Mouse (Mus musculus) CH12.LX (cell line): ENCODE measurements around the gene Kat8. TPM values are rescaled to one million over a fixed set of nuclear protein-coding genes. Genes with fewer than 3 reads are reported as not detected.

Experiments used
- DNase-seq: peaks from one replicate; pipeline ENCODE4 v3.0.0-alpha.2; 2013; ENCODE audit errors: extremely low read depth
- H3K27ac ChIP-seq: 2 replicates; pipeline ENCODE4 v1.5.1; 2012; ENCODE audit warnings: low read depth, mild to moderate bottlenecking, control low read depth, moderate library complexity; ENCODE audit not compliant: insufficient read depth
- H3K27me3 ChIP-seq: replicated peaks from 2 replicates; pipeline ENCODE3; 2012; ENCODE audit warnings: inconsistent platforms
- H3K36me3 ChIP-seq, 2 experiments: replicated peaks in 1 of 2; 2 replicates each; pipeline versions ENCODE3 to v1.6.1; 2012; ENCODE audit warnings: inconsistent platforms in 1 of 2, low read length in 1 of 2, mild to moderate bottlenecking in 1 of 2, mixed read lengths in 1 of 2, moderate library complexity in 1 of 2; ENCODE audit not compliant: control insufficient read depth in 1 of 2, insufficient read depth in 1 of 2
- H3K4me1 ChIP-seq, 2 experiments: 2 replicates each; pipeline ENCODE4 v1.6.1; 2012; ENCODE audit warnings: inconsistent platforms in 1 of 2, moderate library complexity in 1 of 2; ENCODE audit not compliant: insufficient read depth in 2 of 2, control insufficient read depth in 1 of 2
- H3K4me2 ChIP-seq: 2 replicates; pipeline ENCODE4 v1.6.1; 2012; ENCODE audit warnings: low read depth, mild to moderate bottlenecking, control low read depth; ENCODE audit not compliant: poor library complexity, insufficient read depth, severe bottlenecking
- H3K4me3 ChIP-seq, 3 experiments: fragments of 150-350 bp in 1 of 3; sonication (generic) in 1 of 3; replicated peaks in 1 of 3; 2 replicates each; pipeline versions ENCODE3 to v1.5.1; 2011 to 2012; ENCODE audit warnings: low read depth in 2 of 3, low read length in 2 of 3, mild to moderate bottlenecking in 2 of 3, moderate library complexity in 2 of 3, control low read depth in 1 of 3, improper control_type of control experiment in 1 of 3, inconsistent platforms in 1 of 3, mixed read lengths in 1 of 3; ENCODE audit not compliant: poor library complexity in 1 of 3
- H3K79me2 ChIP-seq: replicated peaks from 2 replicates; pipeline ENCODE4 v1.6.1; 2012; ENCODE audit warnings: mild to moderate bottlenecking, moderate library complexity; ENCODE audit not compliant: control insufficient read depth, poor library complexity, insufficient read depth, severe bottlenecking; ENCODE audit errors: extremely low read depth
- H3K9ac ChIP-seq: 2 replicates; pipeline ENCODE4 v1.6.1; 2012; ENCODE audit warnings: low read depth, mild to moderate bottlenecking, control low read depth, moderate library complexity; ENCODE audit not compliant: insufficient read depth
- H3K9me3 ChIP-seq: replicated peaks from 2 replicates; pipeline ENCODE3; 2012; ENCODE audit warnings: low read length, inconsistent platforms, mixed read lengths
- CTCF ChIP-seq, 2 experiments: IDR thresholded peaks in 1 of 2; conservative IDR thresholded peaks in 1 of 2; 2 replicates each; pipeline ENCODE4 v1.5.1; 2011 to 2012; ENCODE audit warnings: low read depth in 2 of 2, low read length in 2 of 2, improper control_type of control experiment in 1 of 2, inconsistent platforms in 1 of 2, mild to moderate bottlenecking in 1 of 2, moderate library complexity in 1 of 2
- ELF1 ChIP-seq: IDR thresholded peaks from 2 replicates; pipeline ENCODE4 v1.6.1; 2014; ENCODE audit warnings: low read depth, mild to moderate bottlenecking, inconsistent platforms, low read length, improper control_type of control experiment
- ETS1 ChIP-seq: conservative IDR thresholded peaks from 2 replicates; pipeline ENCODE4 v1.6.1; 2012; ENCODE audit warnings: low read depth, mild to moderate bottlenecking, inconsistent platforms, low read length, improper control_type of control experiment, moderate library complexity
- GABPA ChIP-seq: IDR thresholded peaks from 2 replicates; pipeline ENCODE4 v1.6.1; 2012; ENCODE audit warnings: low read depth, low read length, improper control_type of control experiment, inconsistent platforms; ENCODE audit not compliant: insufficient replicate concordance
- HCFC1 ChIP-seq: IDR thresholded peaks from 2 replicates; pipeline ENCODE4 v1.6.1; 2012; ENCODE audit warnings: low read depth, mild to moderate bottlenecking, inconsistent platforms, low read length, improper control_type of control experiment
- KAT2A ChIP-seq: IDR thresholded peaks from 2 replicates; pipeline ENCODE4 v1.6.1; 2012; ENCODE audit warnings: low read length, improper control_type of control experiment, inconsistent platforms; ENCODE audit not compliant: insufficient replicate concordance
- MAFK ChIP-seq: IDR thresholded peaks from 2 replicates; pipeline ENCODE4 v1.6.1; 2011; ENCODE audit warnings: low read length, improper control_type of control experiment; ENCODE audit not compliant: insufficient replicate concordance
- MAX ChIP-seq: IDR thresholded peaks from 2 replicates; pipeline ENCODE4 v1.6.1; 2011; ENCODE audit warnings: low read length, improper control_type of control experiment
- MAZ ChIP-seq: IDR thresholded peaks from 2 replicates; pipeline ENCODE4 v1.6.1; 2012; ENCODE audit warnings: low read depth, mild to moderate bottlenecking, inconsistent platforms, low read length, improper control_type of control experiment, moderate library complexity
- MEF2A ChIP-seq: IDR thresholded peaks from 2 replicates; pipeline ENCODE4 v1.6.1; 2014; ENCODE audit warnings: low read depth, mild to moderate bottlenecking, inconsistent platforms, low read length, improper control_type of control experiment, borderline replicate concordance
- MYC ChIP-seq: IDR thresholded peaks from 2 replicates; pipeline ENCODE4 v1.6.1; 2011; ENCODE audit warnings: low read depth, mild to moderate bottlenecking, improper control_type of control experiment, low read length
- NELFE ChIP-seq: IDR thresholded peaks from 2 replicates; pipeline ENCODE4 v1.6.1; 2011; ENCODE audit warnings: low read depth, low read length, improper control_type of control experiment
- POLR2A ChIP-seq: IDR thresholded peaks from 2 replicates; pipeline ENCODE4 v1.6.1; 2011; ENCODE audit warnings: low read depth, mild to moderate bottlenecking, improper control_type of control experiment, low read length
- POLR2AphosphoS2 ChIP-seq: IDR thresholded peaks from 2 replicates; pipeline ENCODE4 v1.6.1; 2011; ENCODE audit warnings: low read depth, low read length, improper control_type of control experiment
- RAD21 ChIP-seq: IDR thresholded peaks from 2 replicates; pipeline ENCODE4 v1.6.1; 2011; ENCODE audit warnings: low read depth, mild to moderate bottlenecking, low read length, improper control_type of control experiment, moderate library complexity
- SMC3 ChIP-seq: IDR thresholded peaks from 2 replicates; pipeline ENCODE4 v1.6.1; 2011; ENCODE audit warnings: low read depth, low read length, improper control_type of control experiment
- TBP ChIP-seq: conservative IDR thresholded peaks from 2 replicates; pipeline ENCODE4 v1.6.1; 2011; ENCODE audit warnings: low read depth, low read length, improper control_type of control experiment
- UBTF ChIP-seq: IDR thresholded peaks from 2 replicates; pipeline ENCODE4 v1.6.1; 2012; ENCODE audit warnings: low read depth, mild to moderate bottlenecking, inconsistent platforms, low read length, improper control_type of control experiment, moderate library complexity
- ZKSCAN1 ChIP-seq: IDR thresholded peaks from 2 replicates; pipeline ENCODE4 v1.6.1; 2012; ENCODE audit warnings: low read depth, inconsistent platforms, low read length, improper control_type of control experiment, borderline replicate concordance
- ZNF384 ChIP-seq: IDR thresholded peaks from 2 replicates; pipeline ENCODE4 v1.6.1; 2012; ENCODE audit warnings: low read depth, low read length, improper control_type of control experiment, inconsistent platforms
- dilution Hi-C: fragments of 300-500 bp; cut with MboI; formaldehyde crosslinking; loops from 2 replicates; pipeline ENCODE4 v1.14.3; 2020; ENCODE audit warnings: low sequenced_read_pairs; ENCODE audit not compliant: extremely low pct_unique_long_range_greater_than_20kb, extremely low pct_ligation_motif_present
- in situ Hi-C: fragments of 300-500 bp; cut with MboI; formaldehyde crosslinking; loops from 3 replicates; pipeline ENCODE4 v1.14.3; 2019; ENCODE audit warnings: low sequenced_read_pairs, low pct_ligation_motif_present, low pct_unique_long_range_greater_than_20kb, mixed read lengths
- polyA plus RNA-seq: library from polyadenylated mRNA; unstranded; fragments of >175 nt; gene quantifications from 2 replicates; pipeline ENCODE4 v1.2.1, GENCODE M21; 2012; ENCODE audit warnings: low read depth; ENCODE audit not compliant: insufficient read length
- total RNA-seq, 2 experiments: library from RNA; depleted of rRNA; stranded (reverse); fragments of 300-350 nt in 1 of 2; fragments of >200 nt in 1 of 2; gene quantifications; 2 replicates each; pipeline ENCODE4 v1.2.3; 2012 to 2014

The Kat8 gene
- total and polyA plus RNA-seq, 3 experiments: 18.0 to 30.3 (median 22.9) TPM

DNA sequence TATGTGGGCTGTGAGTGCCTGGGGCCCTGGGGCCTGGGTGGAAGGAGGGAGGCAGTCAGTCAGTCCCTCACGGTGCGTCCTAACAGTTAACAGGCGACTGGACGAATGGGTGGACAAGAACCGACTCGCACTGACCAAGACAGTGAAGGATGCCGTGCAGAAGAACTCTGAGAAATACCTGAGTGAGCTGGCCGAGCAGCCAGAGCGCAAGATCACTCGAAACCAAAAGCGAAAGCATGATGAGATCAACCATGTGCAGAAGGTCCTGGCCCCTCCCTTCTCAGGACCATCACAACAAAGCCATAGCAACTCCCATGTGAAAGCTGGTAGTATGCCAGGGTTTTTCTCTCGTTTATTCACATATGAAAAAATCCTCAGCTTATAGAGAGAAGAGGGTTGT lies 3.0 kb downstream of the Kat8 start (continued):
- TF ChIP-seq ZNF384: no peak; the same call in 1 of the 2 replicates
- peak; percentile 88 for TF ChIP-seq ETS1
- TF ChIP-seq MAFK: no peak
- 0 out of 2 replicates have a peak, but pooled peaks have one; percentile 7 for TF ChIP-seq KAT2A
- no peak for TF ChIP-seq POLR2AphosphoS2
- TF ChIP-seq HCFC1: no peak; the same call in 1 of the 2 replicates
- no peak for TF ChIP-seq UBTF
- no peak for TF ChIP-seq MEF2A
- TF ChIP-seq NELFE: peak; percentile 47
- TF ChIP-seq MAZ: peak; percentile 73; the same call in 1 of the 2 replicates
- peak; percentile 63 for TF ChIP-seq POLR2A
- no peak for TF ChIP-seq ELF1
- TF ChIP-seq GABPA: no peak
- TF ChIP-seq, all 38 proteins: peak for 17

DNA sequence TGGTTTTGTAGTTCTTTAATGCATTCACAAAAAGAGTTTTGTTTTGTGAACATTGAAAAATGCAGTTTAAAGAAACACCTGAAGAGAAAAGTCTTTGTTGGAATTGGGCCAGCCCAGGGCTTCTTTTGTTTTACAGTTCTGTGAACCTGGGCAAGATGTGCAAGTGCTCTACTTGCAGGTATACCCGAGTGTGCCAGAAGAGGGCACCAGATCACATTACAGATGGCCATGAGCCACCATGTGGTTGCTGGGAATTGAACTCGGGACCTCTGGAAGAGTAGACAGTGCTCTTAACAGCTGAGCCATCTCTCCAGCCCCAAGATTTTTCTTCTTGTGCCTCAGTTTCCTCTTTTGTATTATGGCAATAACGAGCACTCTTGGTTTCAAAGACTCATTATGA lies 5.9 kb downstream of the Kat8 start:
- Histone ChIP-seq H3K4me3 (no peak overlapping the region), H3K27me3 (no peaks in the 10 kb centered on the region), H3K9ac (no peak overlapping the region), H3K4me2 (no peak overlapping the region), H3K4me1 (peaks cover 8 to 43% of the 10 kb centered on the region in 2 experiments), H3K79me2 (peaks cover 4% of the 10 kb centered on the region; the same call in 1 of the 2 replicates), H3K27ac (no peak overlapping the region), H3K36me3 (peaks cover 12 to 37% of the 10 kb centered on the region in 2 experiments), H3K9me3 (no peaks in the 10 kb centered on the region)
- DNase-seq: peak; percentile 67
- TF ChIP-seq ZNF384 (no peak), CTCF (conservative IDR thresholded peaks at IDR 0.05 in 1 of 2, IDR thresholded peaks at IDR 0.05 in 1 of 2; ENCODE audit: low read depth in 2 of 2, low read length in 2 of 2) (peak; percentile 41 to 67), MYC (peak; percentile 92), RAD21 (peak; percentile 34), MAX (no peak), SMC3 (peak; percentile 44), TBP (no peak), ZKSCAN1 (no peak)
- dilution Hi-C loops (no loop called here), in situ Hi-C loops (no loop called here)
